Mouse (Mus musculus) retina, postnatal 1 day (tissue): ENCODE measurements around the gene Cyp2j8.
"Not testable (repeated sequence)": the region's sequence is repeated elsewhere in the genome, so short reads cannot be mapped to it uniquely, and the experiment has no call there.

Experiments
- DNase-seq: peaks from one replicate; pipeline ENCODE4 v3.0.0-alpha.2; 2012

Cyp2j8 gene

DNA sequence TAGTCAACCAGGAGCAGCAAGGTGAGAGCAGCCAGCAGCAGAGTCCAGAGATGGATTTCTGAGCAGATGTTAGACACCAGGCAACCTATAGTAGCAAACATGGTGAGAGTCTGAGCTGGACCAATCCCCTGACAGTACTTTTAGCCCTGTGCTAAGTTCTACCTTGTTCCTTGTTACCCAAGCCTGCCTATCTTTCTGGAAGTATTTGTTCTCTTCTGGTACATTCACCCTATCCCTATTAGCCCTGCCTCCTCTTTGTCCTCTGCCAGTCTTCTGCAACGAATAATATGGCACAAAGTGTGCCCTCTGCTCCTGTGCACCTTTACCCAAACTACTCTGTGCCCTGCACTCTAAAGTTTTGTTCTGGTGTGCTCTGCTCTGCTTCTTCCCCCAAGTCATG, at the start of gene Cyp2j8:
Gene Cyp2j8 (minus strand): TSS at position 101 of the 400 bp plus-strand sequence.
- no peak for DNase-seq

GRCm38 (mm10) chr4:96553133-96553819, 46.1 kb upstream of the Cyp2j8 start, which contains the start of gene Cyp2j6:
TSS of gene Cyp2j6 (minus strand) at chr4:96553661.
- peak; percentile 84 for DNase-seq

DNA sequence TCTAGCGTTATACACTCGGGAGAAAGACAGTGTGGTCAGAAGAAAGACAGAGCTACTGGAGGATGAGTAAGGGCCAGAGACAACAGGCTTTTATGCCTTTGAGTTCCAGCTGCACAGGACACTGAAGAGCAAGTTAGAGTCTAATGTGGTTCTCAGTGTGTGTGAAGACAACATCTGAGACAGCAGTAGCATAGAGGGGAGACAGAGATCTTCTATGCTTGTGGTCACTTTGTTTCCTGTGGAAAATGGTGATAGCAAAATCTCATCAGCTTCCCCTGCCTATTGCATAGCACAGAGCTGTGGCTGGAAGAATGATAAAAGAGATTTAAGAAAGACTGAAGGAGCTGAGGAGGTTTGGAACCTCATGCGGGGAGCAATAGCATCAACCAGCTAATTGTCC, 44.4 kb upstream of the Cyp2j8 start:
- no peak for DNase-seq

- DNase-seq, result peak; percentile 72
Observed at GRCm38 (mm10) chr4:96545976-96546375, 38.8 kb upstream of the Cyp2j8 start.

DNA sequence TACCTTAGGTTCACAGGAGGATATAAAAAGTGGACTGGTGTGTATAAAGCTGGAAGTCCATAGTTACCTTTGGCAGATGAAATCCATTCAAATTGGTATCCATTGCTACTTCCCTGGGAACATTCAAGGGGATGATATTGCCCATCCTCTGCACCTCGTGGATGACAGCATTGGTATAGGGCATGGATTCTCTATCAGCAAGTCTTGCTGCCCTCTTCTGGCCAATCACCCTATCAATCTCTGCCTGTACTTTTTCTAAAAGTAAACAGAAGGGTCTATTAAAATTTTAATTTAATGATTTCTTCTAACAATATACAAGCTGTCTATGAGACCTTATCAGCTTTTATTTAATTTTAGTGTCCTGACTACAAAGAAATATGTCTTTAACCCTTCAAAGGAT, 18.6 kb upstream of the Cyp2j8 start:
- DNase-seq, result peak; percentile 17

- no peak for DNase-seq
Observed at GRCm38 (mm10) chr4:96522256-96522655, 15.1 kb upstream of the Cyp2j8 start.

DNA sequence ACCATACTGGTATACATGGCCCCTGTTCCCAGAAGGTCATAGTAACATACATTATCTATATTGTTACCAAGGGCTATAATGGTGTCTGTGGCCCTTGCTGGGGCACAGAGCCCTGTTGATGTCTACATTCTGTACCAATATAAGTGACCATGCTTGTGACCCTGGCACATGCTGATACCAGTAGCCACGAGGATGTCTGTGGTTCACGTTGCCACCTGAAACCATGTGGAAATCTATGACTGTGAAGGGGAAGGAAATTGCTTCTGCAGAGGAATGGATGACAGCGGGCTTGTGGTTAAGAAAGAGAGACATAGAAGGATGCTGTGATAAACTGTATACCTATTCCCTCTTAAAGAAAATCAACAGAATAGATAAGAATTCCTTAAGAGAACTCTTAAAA, 2.9 kb upstream of the Cyp2j8 start:
- no peak for DNase-seq

DNA sequence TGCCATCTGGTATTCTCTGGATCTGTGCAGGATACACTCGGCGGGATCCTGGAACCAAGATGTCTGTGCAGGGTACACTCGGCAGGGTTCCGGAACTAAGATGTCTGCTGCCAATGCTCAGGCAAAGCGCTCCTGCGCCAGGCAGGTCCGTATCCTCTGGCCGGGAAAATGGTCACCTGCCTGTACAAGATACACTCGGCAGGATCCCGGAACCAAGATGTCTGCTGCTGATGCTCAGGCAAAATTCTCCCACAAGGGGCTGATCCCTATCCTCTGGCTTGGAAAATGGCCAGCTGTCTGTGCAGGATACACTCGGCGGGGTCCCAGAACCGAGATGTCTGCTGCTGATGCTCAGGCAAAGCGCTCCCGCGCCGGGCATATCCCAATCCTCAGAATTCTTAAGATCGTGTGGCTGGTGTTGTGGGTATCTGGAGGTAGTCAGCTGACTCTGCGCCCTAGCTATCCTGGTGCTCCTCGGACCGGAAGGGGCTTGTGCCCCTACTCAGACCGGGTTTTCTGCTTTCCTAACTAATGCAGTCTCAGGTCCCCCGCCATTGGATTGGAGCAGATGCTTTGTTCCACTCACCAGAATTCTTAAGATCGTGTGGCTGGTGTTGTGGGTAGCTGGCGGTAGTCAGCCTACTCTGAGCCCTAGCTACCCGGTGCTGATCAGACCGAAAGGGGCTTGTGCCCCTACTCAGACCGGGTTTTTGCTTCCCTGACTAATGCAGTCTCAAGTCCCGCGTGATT, 43.7 kb downstream of the Cyp2j8 start:
- not testable (repeated sequence) for DNase-seq
